In genomic region chr3:93314388-93314787, GRCm38 (mm10) we compare ENCODE assay signal across 25 mouse cellular contexts. TPM values are rescaled to one million over a fixed set of nuclear protein-coding genes. Genes with fewer than 3 reads are reported as not detected.
DNase-seq lines count a peak whose midpoint lies in the region; ATAC-seq and TF ChIP-seq lines count a peak whose summit lies in the region.
"Had no signal": no experiment of that assay in that cellular context is flagged by ENCODE, and none has a peak within 500 bp of the region (broad histone marks: within the 10 kb centered on the region; RNA-seq: fewer than 3 reads in every experiment).

No protein-coding gene starts in this region.

- in situ Hi-C loops in CH12.LX (cut with MboI; ENCODE audit: low pct_ligation_motif_present, low pct_unique_long_range_greater_than_20kb, low sequenced_read_pairs) = loop anchor here (25.0 kb wide), 1 partner anchor 202 kb away; no protein-coding TSS in a partner anchor

- no peak overlapping the region for H3K9ac ChIP-seq in hindbrain, postnatal 0 days (replicated peaks; ENCODE audit: low read length)
- no peak overlapping the region for H3K9ac ChIP-seq in hindbrain, embryonic 16.5 days (ENCODE audit: low read depth, low read length)
- H3K9ac ChIP-seq in liver, postnatal 0 days (replicated peaks) = no peak overlapping the region
- no peak overlapping the region for H3K9ac ChIP-seq in liver, embryonic 11.5 days (ENCODE audit: low read depth, low read length)
- no peak overlapping the region for H3K9ac ChIP-seq in CH12.LX (ENCODE audit: insufficient read depth, low read depth)
- H3K9ac ChIP-seq: forebrain, embryonic 13.5 days; hindbrain, embryonic 13.5 days; limb, embryonic 13.5 days; liver, embryonic 14.5 days; midbrain, embryonic 15.5 days had no signal

- H3K79me2 ChIP-seq in CH12.LX (replicated peaks; ENCODE audit: control insufficient read depth, extremely low read depth, insufficient read depth, poor library complexity, severe bottlenecking) = no peaks in the 10 kb centered on the region

- ATAC-seq in hindbrain, postnatal 0 days = no peak
- ATAC-seq in hindbrain, embryonic 16.5 days = no peak
- ATAC-seq in liver, postnatal 0 days = no peak
- no peak for ATAC-seq in liver, embryonic 11.5 days (replicated peaks; ENCODE audit: low FRiP score)
- ATAC-seq: CD4-positive, CD25-positive, alpha-beta regulatory T cell, adult 4 months; forebrain, embryonic 13.5 days; intestine, embryonic 16.5 days; midbrain, embryonic 15.5 days had no signal

- dilution Hi-C loops in CH12.LX (cut with MboI; ENCODE audit: extremely low pct_ligation_motif_present, extremely low pct_unique_long_range_greater_than_20kb, low sequenced_read_pairs) = no loop called here

- whole genome bisulfite sequencing in hindbrain, postnatal 0 days = 91% methylated on average over 1 of the region's 1 CpGs
- WGBS in hindbrain, embryonic 16.5 days = 94% methylated on average over 1 of the region's 1 CpGs
- WGBS in liver, postnatal 0 days (ENCODE audit: insufficient replicate concordance) = 67% methylated on average over 1 of the region's 1 CpGs
- WGBS in liver, embryonic 11.5 days = 88% methylated on average over 1 of the region's 1 CpGs

- no peak for TF ChIP-seq EP300 in liver, postnatal 0 days (IDR thresholded peaks at IDR 0.05; ENCODE audit: low read depth)
- no peak for TF ChIP-seq EP300 in CH12.LX (IDR thresholded peaks at IDR 0.05; ENCODE audit: low read length)

- H3K4me1 ChIP-seq in hindbrain, postnatal 0 days (ENCODE audit: insufficient read depth, low read length) = no peaks in the 10 kb centered on the region
- no peaks in the 10 kb centered on the region for H3K4me1 ChIP-seq in hindbrain, embryonic 16.5 days (ENCODE audit: control insufficient read depth, insufficient read depth, low read depth, low read length)
- no peaks in the 10 kb centered on the region for H3K4me1 ChIP-seq in liver, postnatal 0 days (ENCODE audit: insufficient read depth)
- no peaks in the 10 kb centered on the region for H3K4me1 ChIP-seq in liver, embryonic 11.5 days (replicated peaks; ENCODE audit: control insufficient read depth, insufficient read depth, low read length)
- no peaks in the 10 kb centered on the region for H3K4me1 ChIP-seq in CH12.LX (ENCODE audit: control insufficient read depth in 1 of 2, insufficient read depth in 2 of 2)
- H3K4me1 ChIP-seq: forebrain, embryonic 13.5 days; heart, embryonic 10.5 days; hindbrain, embryonic 13.5 days; limb, embryonic 13.5 days; megakaryocyte, embryonic 14.5 days; midbrain, embryonic 15.5 days had no signal

- no peak overlapping the region for H3K4me2 ChIP-seq in hindbrain, postnatal 0 days (ENCODE audit: low read depth, low read length)
- no peak overlapping the region for H3K4me2 ChIP-seq in hindbrain, embryonic 16.5 days (ENCODE audit: low read length)
- H3K4me2 ChIP-seq in liver, postnatal 0 days (ENCODE audit: low read depth, low read length) = no peak overlapping the region
- H3K4me2 ChIP-seq in liver, embryonic 11.5 days = no peak overlapping the region
- no peak overlapping the region for H3K4me2 ChIP-seq in CH12.LX (ENCODE audit: insufficient read depth, low read depth, poor library complexity, severe bottlenecking)
- H3K4me2 ChIP-seq: forebrain, embryonic 13.5 days; hindbrain, embryonic 13.5 days; limb, embryonic 13.5 days; midbrain, embryonic 15.5 days had no signal

- no peak overlapping the region for H3K27ac ChIP-seq in hindbrain, postnatal 0 days
- no peak overlapping the region for H3K27ac ChIP-seq in hindbrain, embryonic 16.5 days (ENCODE audit: low read depth, low read length)
- no peak overlapping the region for H3K27ac ChIP-seq in liver, postnatal 0 days (ENCODE audit: low read depth)
- H3K27ac ChIP-seq in liver, embryonic 11.5 days (ENCODE audit: low read depth, low read length) = no peak overlapping the region
- no peak overlapping the region for H3K27ac ChIP-seq in CH12.LX (ENCODE audit: insufficient read depth, low read depth)
- H3K27ac ChIP-seq: forebrain, embryonic 13.5 days; heart, embryonic 10.5 days; hindbrain, embryonic 13.5 days; limb, embryonic 13.5 days; liver, embryonic 14.5 days; midbrain, embryonic 15.5 days had no signal

- no peaks in the 10 kb centered on the region for H3K9me3 ChIP-seq in hindbrain, postnatal 0 days (ENCODE audit: low read length)
- no peaks in the 10 kb centered on the region for H3K9me3 ChIP-seq in hindbrain, embryonic 16.5 days (ENCODE audit: control insufficient read depth, low read length)
- H3K9me3 ChIP-seq in liver, postnatal 0 days (ENCODE audit: low read length) = no peaks in the 10 kb centered on the region
- H3K9me3 ChIP-seq in liver, embryonic 11.5 days (ENCODE audit: control insufficient read depth, low read length) = no peaks in the 10 kb centered on the region
- no peaks in the 10 kb centered on the region for H3K9me3 ChIP-seq in CH12.LX (replicated peaks; ENCODE audit: low read length)
- H3K9me3 ChIP-seq: forebrain, embryonic 13.5 days; heart, embryonic 10.5 days; hindbrain, embryonic 13.5 days; limb, embryonic 13.5 days; megakaryocyte, embryonic 14.5 days; midbrain, embryonic 15.5 days had no signal

- TF ChIP-seq POLR2A in CH12.LX (IDR thresholded peaks at IDR 0.05; ENCODE audit: low read depth, low read length) = no peak

- no peak overlapping the region for H3K4me3 ChIP-seq in hindbrain, postnatal 0 days (ENCODE audit: low read length)
- H3K4me3 ChIP-seq in hindbrain, embryonic 16.5 days (ENCODE audit: low read length) = no peak overlapping the region
- no peak overlapping the region for H3K4me3 ChIP-seq in liver, postnatal 0 days (ENCODE audit: low read depth, low read length)
- H3K4me3 ChIP-seq in liver, embryonic 11.5 days (ENCODE audit: low read depth, low read length) = no peak overlapping the region
- no peak overlapping the region for H3K4me3 ChIP-seq in CH12.LX (replicated peaks in 1 of 3; ENCODE audit: low read depth in 2 of 3, low read length in 2 of 3, poor library complexity in 1 of 3)
- H3K4me3 ChIP-seq: forebrain, embryonic 13.5 days; heart, embryonic 10.5 days; hindbrain, embryonic 13.5 days; limb, embryonic 13.5 days; megakaryocyte, embryonic 14.5 days; midbrain, embryonic 15.5 days had no signal

- 0 out of 2 replicates have a peak, but pooled peaks have one; percentile 29 for TF ChIP-seq CTCF in hindbrain, postnatal 0 days (IDR thresholded peaks at IDR 0.05; ENCODE audit: low read depth)
- 0 out of 2 replicates have a peak, but pooled peaks have one; percentile 8 for TF ChIP-seq CTCF in liver, postnatal 0 days (IDR thresholded peaks at IDR 0.05; ENCODE audit: low read depth)
- peak in 1 of 2 experiments; percentile 71; a peak in 2 of 4 replicates for TF ChIP-seq CTCF in CH12.LX (conservative IDR thresholded peaks at IDR 0.05 in 1 of 2, IDR thresholded peaks at IDR 0.05 in 1 of 2; ENCODE audit: low read depth in 2 of 2, low read length in 2 of 2)

- TF ChIP-seq RAD21 in CH12.LX (IDR thresholded peaks at IDR 0.05; ENCODE audit: low read depth, low read length) = peak; percentile 71

- no peak for DNase-seq in hindbrain, postnatal 0 days (ENCODE audit: low spot score)
- no peak for DNase-seq in liver, postnatal 0 days
- no peak for DNase-seq in liver, embryonic 11.5 days (ENCODE audit: low spot score)
- peak; percentile 12 for DNase-seq in CH12.LX (ENCODE audit: extremely low read depth)
- DNase-seq in brain, adult 2 months (ENCODE audit: low read depth, low spot score) = peak; percentile 35
- no peak for DNase-seq in kidney, adult 18-20 months
- DNase-seq: adrenal gland, postnatal 36 days; cerebellum, adult 18-20 months; layer of hippocampus, adult 9-11 months; lung, postnatal 10 days had no signal

- no peaks in the 10 kb centered on the region for H3K27me3 ChIP-seq in hindbrain, postnatal 0 days (ENCODE audit: insufficient read depth, low read length)
- no peaks in the 10 kb centered on the region for H3K27me3 ChIP-seq in hindbrain, embryonic 16.5 days (replicated peaks; ENCODE audit: control insufficient read depth, insufficient read depth, low read length)
- no peaks in the 10 kb centered on the region for H3K27me3 ChIP-seq in liver, postnatal 0 days (ENCODE audit: insufficient read depth, low read length)
- H3K27me3 ChIP-seq in liver, embryonic 11.5 days (replicated peaks; ENCODE audit: control insufficient read depth, insufficient read depth, low read length) = no peaks in the 10 kb centered on the region
- H3K27me3 ChIP-seq in CH12.LX (replicated peaks) = no peaks in the 10 kb centered on the region
- H3K27me3 ChIP-seq: forebrain, embryonic 13.5 days; hindbrain, embryonic 13.5 days; limb, embryonic 13.5 days; megakaryocyte, embryonic 14.5 days; midbrain, embryonic 15.5 days had no signal

- H3K36me3 ChIP-seq in hindbrain, postnatal 0 days (ENCODE audit: insufficient read depth, low read length) = no peaks in the 10 kb centered on the region
- no peaks in the 10 kb centered on the region for H3K36me3 ChIP-seq in hindbrain, embryonic 16.5 days (ENCODE audit: control insufficient read depth, insufficient read depth, low read length)
- no peaks in the 10 kb centered on the region for H3K36me3 ChIP-seq in liver, postnatal 0 days (replicated peaks; ENCODE audit: insufficient read depth, low read length)
- H3K36me3 ChIP-seq in liver, embryonic 11.5 days (ENCODE audit: control insufficient read depth, insufficient read depth, low read length) = no peaks in the 10 kb centered on the region
- H3K36me3 ChIP-seq in CH12.LX (replicated peaks in 1 of 2; ENCODE audit: control insufficient read depth in 1 of 2, insufficient read depth in 1 of 2, low read length in 1 of 2) = no peaks in the 10 kb centered on the region
- H3K36me3 ChIP-seq: G1E; heart, embryonic 10.5 days; hindbrain, embryonic 13.5 days; limb, embryonic 13.5 days; midbrain, embryonic 15.5 days had no signal

RNA-seq across cellular contexts. Expression of gene Hrnr, which starts 5.2 kb away (rescaled TPM):
- total RNA-seq in hindbrain, postnatal 0 days (2014; rRNA removed) = not detected in 2 replicates
- not detected in 2 replicates for polyA plus RNA-seq in hindbrain, postnatal 0 days (2015; fragmentation: Nextera tagmentation; extraction: Ambion mirVana)
- not detected in 2 replicates for polyA plus RNA-seq in hindbrain, embryonic 16.5 days (2015; fragmentation: Nextera tagmentation; extraction: Ambion mirVana)
- polyA plus RNA-seq in liver, postnatal 0 days (2015; fragmentation: Nextera tagmentation; extraction: Ambion mirVana) = not detected in 2 replicates
- polyA plus RNA-seq in liver, embryonic 11.5 days (2014; fragmentation: Nextera tagmentation; extraction: Ambion mirVana) = not detected in 2 replicates
- total RNA-seq in CH12.LX (2012; rRNA removed) = not detected in 2 replicates
- total RNA-seq in CH12.LX (2014; rRNA removed) = not detected in 2 replicates
- polyA plus RNA-seq in CH12.LX (2012; ENCODE audit: insufficient read length, low read depth) = not detected in 2 replicates
- total RNA-seq: adrenal gland, postnatal 36 days; heart, postnatal 25 days; left cerebral cortex, adult 8-10 months; neutrophil, adult 5-6 weeks had no signal
- polyA plus RNA-seq: CD4-positive, CD25-positive, alpha-beta regulatory T cell, adult 4 months; embryonic facial prominence, embryonic 11.5 days; forebrain, embryonic 13.5 days; G1E; heart, embryonic 10.5 days; hindbrain, embryonic 13.5 days; liver, embryonic 14.5 days; midbrain, embryonic 15.5 days had no signal

RNA-seq across cellular contexts. Expression of gene Flg, which starts 41.1 kb away (rescaled TPM):
- 0.29 TPM in 1 of 2 replicates, not detected in the other for total RNA-seq in hindbrain, postnatal 0 days (2014; rRNA removed)
- polyA plus RNA-seq in hindbrain, postnatal 0 days (2015; fragmentation: Nextera tagmentation; extraction: Ambion mirVana) = not detected in 2 replicates
- not detected in 2 replicates for polyA plus RNA-seq in hindbrain, embryonic 16.5 days (2015; fragmentation: Nextera tagmentation; extraction: Ambion mirVana)
- polyA plus RNA-seq in liver, postnatal 0 days (2015; fragmentation: Nextera tagmentation; extraction: Ambion mirVana) = not detected in 2 replicates
- polyA plus RNA-seq in liver, embryonic 11.5 days (2014; fragmentation: Nextera tagmentation; extraction: Ambion mirVana) = not detected in 2 replicates
- total RNA-seq in CH12.LX (2012; rRNA removed) (not detected in 2 replicates), CH12.LX (2014; rRNA removed) (not detected in 2 replicates)
- polyA plus RNA-seq in CH12.LX (2012; ENCODE audit: insufficient read length, low read depth) = not detected in 2 replicates
- total RNA-seq: adrenal gland, postnatal 36 days; heart, postnatal 25 days; left cerebral cortex, adult 8-10 months; neutrophil, adult 5-6 weeks had no signal
- polyA plus RNA-seq: CD4-positive, CD25-positive, alpha-beta regulatory T cell, adult 4 months; embryonic facial prominence, embryonic 11.5 days; forebrain, embryonic 13.5 days; G1E; heart, embryonic 10.5 days; hindbrain, embryonic 13.5 days; intestine, embryonic 16.5 days; limb, embryonic 13.5 days; liver, embryonic 14.5 days; midbrain, embryonic 15.5 days had no signal

Comparison
In these comparisons a context has a peak if more than half of its experiments do, and no peak if none do; other contexts are left out.
1. DNase-seq: peak in CH12.LX (single experiment) and brain, adult 2 months (single experiment); none in hindbrain, postnatal 0 days (single experiment), liver, postnatal 0 days (single experiment), liver, embryonic 11.5 days (single experiment) and kidney, adult 18-20 months (single experiment).